Mouse (Mus musculus): Measurements from ENCODE around the gene Mboat1. TPM values are rescaled to one million over a fixed set of nuclear protein-coding genes. Genes with fewer than 3 reads are reported as not detected.

The Mboat1 gene
- polyA plus RNA-seq, 1 experiment from 2014 or later = 17.7 TPM

DNA sequence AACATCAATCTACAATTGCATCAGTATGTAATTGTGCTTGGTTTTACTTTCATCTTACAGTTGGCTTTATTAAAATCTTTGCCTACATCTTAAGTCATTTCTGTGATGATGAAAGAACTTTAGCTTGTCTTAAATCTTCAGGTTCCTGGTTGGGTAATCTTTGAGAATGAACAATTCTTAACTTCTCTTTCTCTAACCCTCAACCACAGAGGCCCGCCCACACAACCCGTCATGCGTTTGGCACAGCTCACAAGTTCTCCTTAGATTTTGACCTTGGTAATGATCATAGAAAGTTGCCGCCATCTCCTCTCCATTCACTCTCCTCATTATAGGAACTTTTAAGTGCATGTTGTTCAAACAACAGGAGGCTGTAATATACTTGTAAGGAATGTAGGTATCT, 18.0 kb downstream of the Mboat1 start:
- Histone ChIP-seq H3K4me3 (no peak overlapping the region), H3K36me3 (no peaks in the 10 kb centered on the region), H3K9ac (no peak overlapping the region), H3K4me1 (no peaks in the 10 kb centered on the region), H3K9me3 (no peaks in the 10 kb centered on the region), H3K27ac (no peak overlapping the region), H3K27me3 (no peaks in the 10 kb centered on the region), H3K4me2 (no peak overlapping the region)
- no peak for ATAC-seq (ENCODE audit: insufficient number of reproducible peaks, low FRiP score, low TSS enrichment, low read depth)
- WGBS = 83% methylated on average over 4 of the region's 4 CpGs

GRCm38 (mm10) chr13:30159626-30160025, 23.3 kb downstream of the Mboat1 start:
- H3K4me2 ChIP-seq = no peak overlapping the region
- WGBS = 52% methylated on average over 4 of the region's 4 CpGs
- no peaks in the 10 kb centered on the region for H3K27me3 ChIP-seq
- no peaks in the 10 kb centered on the region for H3K36me3 ChIP-seq
- H3K9ac ChIP-seq = no peak overlapping the region
- no peak overlapping the region for H3K4me3 ChIP-seq
- H3K27ac ChIP-seq = no peak overlapping the region
- no peak for ATAC-seq (ENCODE audit: insufficient number of reproducible peaks, low FRiP score, low TSS enrichment, low read depth)
- H3K4me1 ChIP-seq = no peaks in the 10 kb centered on the region
- no peaks in the 10 kb centered on the region for H3K9me3 ChIP-seq

DNA sequence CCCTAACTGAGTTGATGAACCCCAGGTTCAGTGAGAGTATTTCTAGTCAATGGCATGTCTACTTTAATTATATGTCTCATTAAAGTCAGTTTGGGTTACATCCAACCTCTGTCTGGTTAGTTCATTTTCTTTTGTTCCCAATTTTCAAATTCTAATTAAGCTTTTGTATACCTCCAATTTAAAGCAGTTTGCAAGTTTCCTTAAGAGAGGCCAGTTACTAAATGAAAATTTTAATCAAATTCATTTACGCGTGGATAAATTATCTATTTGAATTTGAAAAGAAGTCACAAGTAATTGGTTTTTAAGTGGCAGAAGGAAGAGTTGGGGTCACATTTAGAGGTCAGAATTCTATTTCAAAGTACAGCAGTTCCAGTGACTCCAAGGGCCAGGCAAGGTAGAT, 27.2 kb downstream of the Mboat1 start:
- Histone ChIP-seq H3K36me3 (no peaks in the 10 kb centered on the region), H3K4me1 (no peaks in the 10 kb centered on the region), H3K27me3 (no peaks in the 10 kb centered on the region), H3K9me3 (no peaks in the 10 kb centered on the region), H3K4me3 (no peak overlapping the region), H3K4me2 (no peak overlapping the region), H3K9ac (no peak overlapping the region), H3K27ac (no peak overlapping the region)
- 95% methylated on average over 2 of the region's 2 CpGs for WGBS
- ATAC-seq (ENCODE audit: insufficient number of reproducible peaks, low FRiP score, low TSS enrichment, low read depth) = no peak

GRCm38 (mm10) chr13:30166138-30167090, 30.1 kb downstream of the Mboat1 start:
- H3K4me3 ChIP-seq = no peak overlapping the region
- 51% methylated on average over 13 of the region's 14 CpGs for WGBS
- no peak overlapping the region for H3K27ac ChIP-seq
- no peak for ATAC-seq (ENCODE audit: insufficient number of reproducible peaks, low FRiP score, low TSS enrichment, low read depth)
- no peak overlapping the region for H3K9ac ChIP-seq
- H3K9me3 ChIP-seq = no peaks in the 10 kb centered on the region
- H3K4me2 ChIP-seq = no peak overlapping the region
- H3K36me3 ChIP-seq = no peaks in the 10 kb centered on the region
- H3K27me3 ChIP-seq = no peaks in the 10 kb centered on the region
- no peaks in the 10 kb centered on the region for H3K4me1 ChIP-seq

DNA sequence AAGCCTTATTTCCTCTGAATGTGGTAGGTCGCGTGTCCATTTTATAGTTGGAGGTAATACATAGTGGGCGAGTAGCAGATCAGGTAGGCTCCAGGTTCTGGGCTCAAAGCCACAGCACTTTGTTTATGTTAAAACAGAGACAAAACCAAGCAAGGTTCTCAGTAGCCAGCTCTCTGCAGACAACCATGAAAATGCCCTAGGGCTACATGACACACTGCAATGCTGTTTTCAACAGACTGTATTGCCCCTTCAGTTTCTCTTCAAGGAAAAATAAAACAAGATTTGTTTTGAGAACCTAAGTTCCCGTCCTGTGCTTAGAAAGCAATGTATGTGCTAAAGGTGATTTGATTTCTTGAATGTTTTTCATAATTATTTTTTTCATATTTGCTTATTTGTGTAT, 31.2 kb downstream of the Mboat1 start:
- Histone ChIP-seq H3K27ac (no peak overlapping the region), H3K36me3 (no peaks in the 10 kb centered on the region), H3K4me3 (no peak overlapping the region), H3K9me3 (no peaks in the 10 kb centered on the region), H3K9ac (no peak overlapping the region), H3K4me1 (no peaks in the 10 kb centered on the region), H3K4me2 (no peak overlapping the region), H3K27me3 (no peaks in the 10 kb centered on the region)
- no peak for ATAC-seq (ENCODE audit: insufficient number of reproducible peaks, low FRiP score, low TSS enrichment, low read depth)
- 54% methylated on average over 4 of the region's 4 CpGs for WGBS

- no peaks in the 10 kb centered on the region for H3K36me3 ChIP-seq
- no peak overlapping the region for H3K27ac ChIP-seq
- no peaks in the 10 kb centered on the region for H3K9me3 ChIP-seq
- no peaks in the 10 kb centered on the region for H3K27me3 ChIP-seq
- H3K9ac ChIP-seq = no peak overlapping the region
- no peak for ATAC-seq (ENCODE audit: insufficient number of reproducible peaks, low FRiP score, low TSS enrichment, low read depth)
- H3K4me3 ChIP-seq = no peak overlapping the region
- no peaks in the 10 kb centered on the region for H3K4me1 ChIP-seq
- H3K4me2 ChIP-seq = no peak overlapping the region
- 86% methylated on average over 4 of the region's 4 CpGs for WGBS
Measured at GRCm38 (mm10) chr13:30168803-30169202, 32.5 kb downstream of the Mboat1 start.

- Histone ChIP-seq H3K27ac (no peak overlapping the region), H3K4me3 (no peak overlapping the region), H3K4me1 (no peaks in the 10 kb centered on the region), H3K36me3 (no peaks in the 10 kb centered on the region), H3K27me3 (no peaks in the 10 kb centered on the region), H3K9ac (no peak overlapping the region), H3K9me3 (no peaks in the 10 kb centered on the region), H3K4me2 (no peak overlapping the region)
- WGBS = 77% methylated on average over 6 of the region's 6 CpGs
- ATAC-seq (ENCODE audit: insufficient number of reproducible peaks, low FRiP score, low TSS enrichment, low read depth) = no peak
Measured at GRCm38 (mm10) chr13:30170061-30170460, 33.8 kb downstream of the Mboat1 start.

GRCm38 (mm10) chr13:30174586-30174985, 38.3 kb downstream of the Mboat1 start:
- Histone ChIP-seq H3K4me3 (no peak overlapping the region), H3K9me3 (no peaks in the 10 kb centered on the region), H3K36me3 (no peaks in the 10 kb centered on the region), H3K27me3 (no peaks in the 10 kb centered on the region), H3K4me2 (no peak overlapping the region), H3K27ac (no peak overlapping the region), H3K9ac (no peak overlapping the region), H3K4me1 (no peaks in the 10 kb centered on the region)
- WGBS = 84% methylated on average over 4 of the region's 4 CpGs
- no peak for ATAC-seq (ENCODE audit: insufficient number of reproducible peaks, low FRiP score, low TSS enrichment, low read depth)

- no peak overlapping the region for H3K4me3 ChIP-seq
- H3K27ac ChIP-seq = no peak overlapping the region
- WGBS = 63% methylated on average over 6 of the region's 6 CpGs
- H3K4me2 ChIP-seq = no peak overlapping the region
- H3K27me3 ChIP-seq = no peaks in the 10 kb centered on the region
- H3K36me3 ChIP-seq = no peaks in the 10 kb centered on the region
- no peaks in the 10 kb centered on the region for H3K4me1 ChIP-seq
- no peaks in the 10 kb centered on the region for H3K9me3 ChIP-seq
- ATAC-seq (ENCODE audit: insufficient number of reproducible peaks, low FRiP score, low TSS enrichment, low read depth) = no peak
- H3K9ac ChIP-seq = no peak overlapping the region
Measured at GRCm38 (mm10) chr13:30177356-30177755, 41.1 kb downstream of the Mboat1 start.

GRCm38 (mm10) chr13:30185549-30185948, 49.3 kb downstream of the Mboat1 start:
- ATAC-seq (ENCODE audit: insufficient number of reproducible peaks, low FRiP score, low TSS enrichment, low read depth) = no peak
- 54% methylated on average over 6 of the region's 6 CpGs for WGBS
- Histone ChIP-seq H3K4me3 (no peak overlapping the region), H3K27me3 (no peaks in the 10 kb centered on the region), H3K27ac (no peak overlapping the region), H3K4me2 (no peak overlapping the region), H3K9ac (no peak overlapping the region), H3K4me1 (no peaks in the 10 kb centered on the region), H3K36me3 (no peaks in the 10 kb centered on the region), H3K9me3 (no peaks in the 10 kb centered on the region)

DNA sequence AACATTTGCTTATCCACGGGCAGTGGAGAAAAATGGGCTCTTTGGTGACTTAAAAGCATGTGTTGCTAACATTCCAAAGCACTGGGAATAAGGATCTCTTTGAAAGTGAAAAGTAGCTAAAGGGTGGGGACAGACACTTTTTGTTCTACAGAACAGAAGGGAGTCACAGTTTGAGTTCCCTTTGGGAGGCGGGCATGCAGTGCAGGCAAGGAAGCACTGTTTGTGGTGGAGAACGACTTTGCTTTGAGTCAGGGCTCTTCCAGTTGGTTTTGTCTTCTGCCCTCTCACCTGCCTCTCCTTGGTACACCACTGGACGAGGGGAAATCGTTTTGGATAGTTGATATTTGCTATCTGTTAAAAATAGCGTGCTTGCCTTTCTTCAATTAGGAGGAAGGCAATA, 49.7 kb downstream of the Mboat1 start:
- no peak for ATAC-seq (ENCODE audit: insufficient number of reproducible peaks, low FRiP score, low TSS enrichment, low read depth)
- Histone ChIP-seq H3K9me3 (no peaks in the 10 kb centered on the region), H3K4me1 (no peaks in the 10 kb centered on the region), H3K27me3 (no peaks in the 10 kb centered on the region), H3K27ac (no peak overlapping the region), H3K4me3 (no peak overlapping the region), H3K36me3 (no peaks in the 10 kb centered on the region), H3K4me2 (no peak overlapping the region), H3K9ac (no peak overlapping the region)
- WGBS = 48% methylated on average over 6 of the region's 6 CpGs

GRCm38 (mm10) chr13:30186456-30186855, 50.2 kb downstream of the Mboat1 start:
- no peaks in the 10 kb centered on the region for H3K27me3 ChIP-seq
- no peak overlapping the region; the same call in 1 of the 2 replicates for H3K27ac ChIP-seq
- no peaks in the 10 kb centered on the region for H3K36me3 ChIP-seq
- 44% methylated on average over 8 of the region's 8 CpGs for WGBS
- no peak overlapping the region for H3K9ac ChIP-seq
- no peak overlapping the region for H3K4me3 ChIP-seq
- no peak overlapping the region for H3K4me2 ChIP-seq
- no peaks in the 10 kb centered on the region for H3K9me3 ChIP-seq
- peak; percentile 65; the same call in 1 of the 2 replicates for ATAC-seq (ENCODE audit: insufficient number of reproducible peaks, low FRiP score, low TSS enrichment, low read depth)
- H3K4me1 ChIP-seq = no peaks in the 10 kb centered on the region
